Mouse (Mus musculus) MEL (cell line): ENCODE results near the gene Actn1. TPM values are rescaled to one million over a fixed set of nuclear protein-coding genes. Genes with fewer than 3 reads are reported as not detected.

Source experiments
- DNase-seq: peaks from one replicate; pipeline ENCODE4 v3.0.0; 2011; ENCODE audit warnings: low read depth, low spot score
- H3K27ac ChIP-seq: 2 replicates; pipeline ENCODE4 v1.5.1; 2012; ENCODE audit warnings: low read depth, mild to moderate bottlenecking, control low read depth, low read length, moderate library complexity; ENCODE audit not compliant: control insufficient read depth
- H3K27me3 ChIP-seq, 2 experiments: fragments of 150-350 bp in 1 of 2; sonication (generic) in 1 of 2; 2 replicates each; pipeline ENCODE4 v1.6.1; 2012; ENCODE audit warnings: low read length in 2 of 2, mild to moderate bottlenecking in 2 of 2, improper control_type of control experiment in 1 of 2, moderate library complexity in 1 of 2; ENCODE audit not compliant: insufficient read depth in 2 of 2, control insufficient read depth in 1 of 2
- H3K36me3 ChIP-seq, 2 experiments: 2 replicates each; pipeline ENCODE4 v1.6.1; 2012 to 2014; ENCODE audit warnings: low read length in 2 of 2, improper control_type of control experiment in 1 of 2, inconsistent platforms in 1 of 2, mild to moderate bottlenecking in 1 of 2; ENCODE audit not compliant: insufficient read depth in 2 of 2, control insufficient read depth in 1 of 2
- H3K4me1 ChIP-seq, 2 experiments: fragments of 150-350 bp in 1 of 2; sonication (generic) in 1 of 2; 2 replicates each; pipeline ENCODE4 v1.6.1; 2012; ENCODE audit warnings: low read length in 2 of 2, improper control_type of control experiment in 1 of 2, mild to moderate bottlenecking in 1 of 2; ENCODE audit not compliant: insufficient read depth in 2 of 2, control insufficient read depth in 1 of 2
- H3K4me3 ChIP-seq, 2 experiments: fragments of 150-350 bp in 1 of 2; sonication (generic) in 1 of 2; 2 replicates each; pipeline ENCODE4 v1.5.1; 2012; ENCODE audit warnings: low read depth in 2 of 2, low read length in 2 of 2, mild to moderate bottlenecking in 2 of 2, moderate library complexity in 2 of 2, control low read depth in 1 of 2, improper control_type of control experiment in 1 of 2; ENCODE audit not compliant: control insufficient read depth in 1 of 2, insufficient read depth in 1 of 2
- H3K79me2 ChIP-seq: 2 replicates; pipeline ENCODE4 v1.6.1; 2012; ENCODE audit warnings: mild to moderate bottlenecking, low read length, moderate library complexity; ENCODE audit not compliant: control insufficient read depth, poor library complexity, insufficient read depth
- H3K9ac ChIP-seq: 2 replicates; pipeline ENCODE4 v1.6.1; 2012; ENCODE audit warnings: low read depth, mild to moderate bottlenecking, control low read depth, low read length, moderate library complexity; ENCODE audit not compliant: control insufficient read depth, poor library complexity, severe bottlenecking
- H3K9me3 ChIP-seq: fragments of 150-350 bp; sonication (generic); replicated peaks from 2 replicates; pipeline ENCODE4 v1.6.1; 2012; ENCODE audit warnings: mild to moderate bottlenecking, low read length, improper control_type of control experiment, moderate library complexity; ENCODE audit not compliant: insufficient read depth
- CHD1 ChIP-seq: IDR thresholded peaks from 2 replicates; pipeline ENCODE4 v1.6.1; 2012; ENCODE audit warnings: low read depth, mild to moderate bottlenecking, inconsistent platforms, low read length, improper control_type of control experiment
- CHD2 ChIP-seq: IDR thresholded peaks from 2 replicates; pipeline ENCODE4 v1.6.1; 2011; ENCODE audit warnings: low read length, improper control_type of control experiment
- CTCF ChIP-seq, 3 experiments: IDR thresholded peaks in 2 of 3; conservative IDR thresholded peaks in 1 of 3; 2 replicates each; pipeline ENCODE4 v1.5.1; 2011 to 2012; ENCODE audit warnings: low read length in 3 of 3, low read depth in 2 of 3, mild to moderate bottlenecking in 2 of 3, improper control_type of control experiment in 1 of 3, inconsistent platforms in 1 of 3, mixed read lengths in 1 of 3, moderate library complexity in 1 of 3; ENCODE audit not compliant: control insufficient read depth in 1 of 3, insufficient read depth in 1 of 3, poor library complexity in 1 of 3, severe bottlenecking in 1 of 3
- E2F4 ChIP-seq: IDR thresholded peaks from 2 replicates; pipeline ENCODE4 v1.6.1; 2011; ENCODE audit warnings: low read depth, low read length, improper control_type of control experiment, borderline replicate concordance
- ELF1 ChIP-seq: IDR thresholded peaks from 2 replicates; pipeline ENCODE4 v1.6.1; 2014; ENCODE audit warnings: low read depth, mild to moderate bottlenecking, inconsistent platforms, low read length, improper control_type of control experiment, moderate library complexity
- EP300 ChIP-seq, 2 experiments: IDR thresholded peaks; 2 replicates each; pipeline ENCODE4 v1.6.1; 2011; ENCODE audit warnings: improper control_type of control experiment in 2 of 2, low read length in 2 of 2, low read depth in 1 of 2, mild to moderate bottlenecking in 1 of 2
- ETS1 ChIP-seq: IDR thresholded peaks from 2 replicates; pipeline ENCODE4 v1.6.1; 2012; ENCODE audit warnings: low read depth, mild to moderate bottlenecking, inconsistent platforms, low read length, improper control_type of control experiment, moderate library complexity
- GABPA ChIP-seq: IDR thresholded peaks from 2 replicates; pipeline ENCODE4 v1.6.1; 2012; ENCODE audit warnings: low read depth, mild to moderate bottlenecking, inconsistent platforms, low read length, improper control_type of control experiment, moderate library complexity
- GATA1 ChIP-seq: IDR thresholded peaks from 2 replicates; pipeline ENCODE4 v1.6.1; 2011; ENCODE audit warnings: low read depth, low read length, improper control_type of control experiment
- KAT2A ChIP-seq: conservative IDR thresholded peaks from 2 replicates; pipeline ENCODE4 v1.6.1; 2012; ENCODE audit warnings: low read depth, low read length, improper control_type of control experiment, inconsistent platforms
- MAFK ChIP-seq: IDR thresholded peaks from 2 replicates; pipeline ENCODE4 v1.6.1; 2011; ENCODE audit warnings: low read depth, mild to moderate bottlenecking, low read length, improper control_type of control experiment, borderline replicate concordance
- MAX ChIP-seq: IDR thresholded peaks from 2 replicates; pipeline ENCODE4 v1.6.1; 2011; ENCODE audit warnings: low read length, improper control_type of control experiment
- MEF2A ChIP-seq: IDR thresholded peaks from 2 replicates; pipeline ENCODE4 v1.6.1; 2014; ENCODE audit warnings: low read depth, mild to moderate bottlenecking, inconsistent platforms, low read length, improper control_type of control experiment; ENCODE audit not compliant: poor library complexity, insufficient replicate concordance, severe bottlenecking; ENCODE audit errors: extremely low read depth
- MXI1 ChIP-seq: IDR thresholded peaks from 2 replicates; pipeline ENCODE4 v1.6.1; 2011; ENCODE audit warnings: mild to moderate bottlenecking, low read depth, low read length, improper control_type of control experiment
- MYB ChIP-seq: IDR thresholded peaks from 2 replicates; pipeline ENCODE4 v1.6.1; 2011; ENCODE audit warnings: mild to moderate bottlenecking, low read depth, low read length, improper control_type of control experiment
- MYC ChIP-seq: IDR thresholded peaks from 2 replicates; pipeline ENCODE4 v1.6.1; 2011; ENCODE audit warnings: low read depth, mild to moderate bottlenecking, low read length, improper control_type of control experiment, moderate library complexity
- NELFE ChIP-seq: IDR thresholded peaks from 2 replicates; pipeline ENCODE4 v1.6.1; 2011; ENCODE audit warnings: low read depth, low read length, improper control_type of control experiment
- POLR2AphosphoS2 ChIP-seq: IDR thresholded peaks from 2 replicates; pipeline ENCODE4 v1.6.1; 2011; ENCODE audit warnings: low read length, improper control_type of control experiment
- POLR2AphosphoS5 ChIP-seq: IDR thresholded peaks from 2 replicates; pipeline ENCODE4 v1.6.1; 2012; ENCODE audit warnings: low read depth, borderline replicate concordance, mild to moderate bottlenecking, inconsistent platforms, low read length, moderate library complexity, mixed read lengths
- RAD21 ChIP-seq: IDR thresholded peaks from 2 replicates; pipeline ENCODE4 v1.6.1; 2011; ENCODE audit warnings: mild to moderate bottlenecking, low read depth, low read length, improper control_type of control experiment
- RCOR1 ChIP-seq: IDR thresholded peaks from 2 replicates; pipeline ENCODE4 v1.6.1; 2012; ENCODE audit warnings: low read depth, mild to moderate bottlenecking, inconsistent platforms, low read length, improper control_type of control experiment
- SMC3 ChIP-seq: IDR thresholded peaks from 2 replicates; pipeline ENCODE4 v1.6.1; 2011; ENCODE audit warnings: low read depth, low read length, improper control_type of control experiment
- TAL1 ChIP-seq: IDR thresholded peaks from 2 replicates; pipeline ENCODE4 v1.6.1; 2012; ENCODE audit warnings: mild to moderate bottlenecking, inconsistent platforms, low read length, moderate library complexity, mixed read lengths
- TCF12 ChIP-seq: IDR thresholded peaks from 2 replicates; pipeline ENCODE4 v1.6.1; 2014; ENCODE audit warnings: low read depth, mild to moderate bottlenecking, inconsistent platforms, low read length, improper control_type of control experiment, moderate library complexity
- UBTF ChIP-seq: IDR thresholded peaks from 2 replicates; pipeline ENCODE4 v1.6.1; 2012; ENCODE audit warnings: low read depth, mild to moderate bottlenecking, inconsistent platforms, low read length, improper control_type of control experiment, moderate library complexity, borderline replicate concordance; ENCODE audit not compliant: insufficient read depth
- USF2 ChIP-seq, 2 experiments: IDR thresholded peaks; 2 replicates each; pipeline ENCODE4 v1.6.1; 2011 to 2012; ENCODE audit warnings: improper control_type of control experiment in 2 of 2, low read length in 2 of 2, borderline replicate concordance in 1 of 2, inconsistent platforms in 1 of 2, low read depth in 1 of 2, mild to moderate bottlenecking in 1 of 2; ENCODE audit not compliant: insufficient read depth in 1 of 2
- ZC3H11A ChIP-seq: IDR thresholded peaks from 2 replicates; pipeline ENCODE4 v1.6.1; 2012; ENCODE audit warnings: low read depth, mild to moderate bottlenecking, inconsistent platforms, low read length, improper control_type of control experiment
- ZKSCAN1 ChIP-seq: IDR thresholded peaks from 2 replicates; pipeline ENCODE4 v1.6.1; 2012; ENCODE audit warnings: low read depth, mild to moderate bottlenecking, inconsistent platforms, low read length, improper control_type of control experiment, moderate library complexity
- ZMIZ1 ChIP-seq: IDR thresholded peaks from 2 replicates; pipeline ENCODE4 v1.6.1; 2012; ENCODE audit warnings: low read depth, mild to moderate bottlenecking, inconsistent platforms, low read length, improper control_type of control experiment, moderate library complexity
- ZNF384 ChIP-seq: IDR thresholded peaks from 2 replicates; pipeline ENCODE4 v1.6.1; 2012; ENCODE audit warnings: low read depth, mild to moderate bottlenecking, inconsistent platforms, low read length, improper control_type of control experiment
- polyA plus RNA-seq, 2 experiments: library from polyadenylated mRNA; stranded (reverse) in 1 of 2; unstranded in 1 of 2; fragments of >175 nt in 1 of 2; fragments of >200 nt in 1 of 2; gene quantifications; 2 replicates each; pipeline versions ENCODE4 v1.2.1 to v1.2.4; 2012; ENCODE audit warnings: low replicate concordance in 2 of 2, low read depth in 1 of 2; ENCODE audit not compliant: insufficient read length in 2 of 2, insufficient read depth in 1 of 2, missing spikeins in 1 of 2
- total RNA-seq: library from RNA; depleted of rRNA; stranded (reverse); fragments of 300-350 nt; gene quantifications from 2 replicates; pipeline ENCODE4 v1.2.3, GENCODE M21; 2012

Actn1 gene
- total and polyA plus RNA-seq, 3 experiments, result 7.8 to 27.0 TPM; not detected in 1

- no peaks in the 10 kb centered on the region for H3K9me3 ChIP-seq
- peaks cover 0 to 17% of the 10 kb centered on the region in 2 experiments; a peak in 2 of 4 replicates for H3K36me3 ChIP-seq
- peaks cover 6 to 30% of the 10 kb centered on the region in 2 experiments for H3K4me1 ChIP-seq
- no peaks in the 10 kb centered on the region for H3K79me2 ChIP-seq
- no peaks in the 10 kb centered on the region for H3K27me3 ChIP-seq
- TF ChIP-seq TAL1 (peak; percentile 22), KAT2A (no peak), USF2 (IDR thresholded peaks at IDR 0.05; ENCODE audit: borderline replicate concordance in 1 of 2, insufficient read depth in 1 of 2, low read depth in 1 of 2, low read length in 2 of 2) (no peak), ETS1 (0 out of 2 replicates have a peak, but pooled peaks have one; percentile 27)
- H3K9ac ChIP-seq, result no peak overlapping the region
- peak overlapping the region in 1 of 2 experiments; percentile 56; a peak in 1 of 4 replicates for H3K4me3 ChIP-seq
- H3K27ac ChIP-seq, result no peak overlapping the region
- DNase-seq, result peak; percentile 29
Measured at GRCm38 (mm10) chr12:80224241-80224731, 35.9 kb downstream of the Actn1 start.

GRCm38 (mm10) chr12:80223511-80223910 is 36.7 kb downstream of the Actn1 start:
- Histone ChIP-seq H3K27me3 (no peaks in the 10 kb centered on the region), H3K9ac (0 out of 2 replicates have a peak overlapping the region, but pooled peaks have one; percentile 10), H3K79me2 (no peaks in the 10 kb centered on the region), H3K36me3 (peaks cover 0 to 14% of the 10 kb centered on the region in 2 experiments; a peak in 2 of 4 replicates), H3K27ac (peak overlapping the region; percentile 15; the same call in 1 of the 2 replicates), H3K4me1 (peaks cover 6 to 23% of the 10 kb centered on the region in 2 experiments), H3K9me3 (no peaks in the 10 kb centered on the region), H3K4me3 (peak overlapping the region; percentile 2 to 56; a peak in 3 of 4 replicates)
- DNase-seq, result peak; percentile 87
- TF ChIP-seq UBTF (no peak), TCF12 (no peak), GATA1 (no peak), RAD21 (no peak), POLR2AphosphoS5 (no peak), MAX (0 out of 2 replicates have a peak, but pooled peaks have one; percentile 25), ZNF384 (no peak), E2F4 (no peak), ZC3H11A (no peak), NELFE (no peak), RCOR1 (no peak), MYC (0 out of 2 replicates have a peak, but pooled peaks have one; percentile 29), MAFK (no peak), CTCF (IDR thresholded peaks at IDR 0.05 in 2 of 3, conservative IDR thresholded peaks at IDR 0.05 in 1 of 3; ENCODE audit: control insufficient read depth in 1 of 3, insufficient read depth in 1 of 3, low read depth in 2 of 3, low read length in 3 of 3, poor library complexity in 1 of 3, severe bottlenecking in 1 of 3) (no peak), CHD1 (no peak), EP300 (IDR thresholded peaks at IDR 0.05; ENCODE audit: low read depth in 1 of 2, low read length in 2 of 2) (peak; percentile 59 to 61), ELF1 (no peak), CHD2 (no peak), ZMIZ1 (no peak), USF2 (IDR thresholded peaks at IDR 0.05; ENCODE audit: borderline replicate concordance in 1 of 2, insufficient read depth in 1 of 2, low read depth in 1 of 2, low read length in 2 of 2) (no peak), MEF2A (no peak), ZKSCAN1 (no peak), MXI1 (no peak), GABPA (no peak), SMC3 (no peak), TAL1 (no peak), KAT2A (no peak), MYB (no peak), POLR2AphosphoS2 (no peak)
